9 mouse cellular contexts compared by ENCODE assay signal in the genomic region with DNA sequence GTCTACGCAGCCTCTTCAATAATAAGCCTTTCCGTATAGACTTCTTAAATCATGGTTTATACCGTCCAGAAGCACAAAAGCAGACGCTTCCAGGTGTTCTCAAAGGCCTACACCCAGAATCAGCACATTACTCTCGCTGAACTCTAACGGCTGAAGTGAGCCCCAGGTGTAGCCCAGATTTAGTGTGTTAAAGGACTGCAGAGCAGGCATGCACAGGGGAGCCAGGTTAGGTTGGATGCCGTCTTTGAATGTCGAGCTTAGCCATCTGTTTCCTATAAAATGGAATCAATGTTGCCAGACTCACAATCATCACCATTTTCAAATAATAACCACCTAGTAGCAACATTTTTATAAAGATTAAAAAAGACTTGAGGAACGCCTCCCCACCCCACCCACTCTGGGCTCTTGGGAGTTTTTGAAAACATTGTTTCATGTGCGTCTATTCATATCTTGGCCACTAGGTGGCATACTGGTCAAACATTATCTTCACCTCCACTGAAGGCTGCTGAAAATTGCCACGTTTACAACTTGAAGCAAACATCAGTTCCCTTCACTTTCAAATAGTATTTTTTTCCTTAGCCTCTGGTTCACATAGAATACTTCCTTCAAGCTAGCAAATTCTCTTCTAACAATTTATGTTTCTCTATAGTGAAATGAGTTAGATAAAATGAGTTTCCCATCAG.
DNase-seq lines count a peak whose midpoint lies in the region; ATAC-seq and TF ChIP-seq lines count a peak whose summit lies in the region.
"Had no signal": no experiment of that assay in that cellular context is flagged by ENCODE, and none has a peak within 500 bp of the region (broad histone marks: within the 10 kb centered on the region; RNA-seq: fewer than 3 reads in every experiment).

No protein-coding gene starts in this region.

- H3K9me3 ChIP-seq in forebrain, embryonic 13.5 days (replicated peaks), result no peaks in the 10 kb centered on the region
- H3K9me3 ChIP-seq in intestine, embryonic 14.5 days (ENCODE audit: control insufficient read depth, low read length), result no peaks in the 10 kb centered on the region
- H3K9me3 ChIP-seq: heart, embryonic 15.5 days; stomach, embryonic 15.5 days had no signal

- DNase-seq in 416B (ENCODE audit: low read depth), result peak; percentile 81
- peak; percentile 6 for DNase-seq in cerebellum, adult 11-12 months
- DNase-seq in intestine, embryonic 14.5 days (ENCODE audit: low spot score), result peak; percentile 56
- peak; percentile 9 for DNase-seq in lung, adult 2 months
- peak; percentile 41 for DNase-seq in retina, adult 2 months (ENCODE audit: low read depth, low spot score)

- H3K4me1 ChIP-seq in forebrain, embryonic 13.5 days, result no peaks in the 10 kb centered on the region
- H3K4me1 ChIP-seq in intestine, embryonic 14.5 days (replicated peaks; ENCODE audit: control insufficient read depth, insufficient read depth, low read length), result no peaks in the 10 kb centered on the region
- H3K4me1 ChIP-seq in lung, adult 2 months (ENCODE audit: control insufficient read depth, insufficient read depth, low read length), result no peaks in the 10 kb centered on the region
- H3K4me1 ChIP-seq: heart, embryonic 15.5 days; stomach, embryonic 15.5 days had no signal

- WGBS in forebrain, embryonic 13.5 days, result 54% methylated on average over 11 of the region's 11 CpGs
- WGBS in intestine, embryonic 14.5 days, result 56% methylated on average over 11 of the region's 11 CpGs
- WGBS in lung, adult 2 months, result 48% methylated on average over 11 of the region's 11 CpGs

- H3K27ac ChIP-seq in forebrain, embryonic 13.5 days, result no peak overlapping the region
- H3K27ac ChIP-seq in intestine, embryonic 14.5 days (ENCODE audit: low read depth), result no peak overlapping the region
- H3K27ac ChIP-seq: heart, embryonic 15.5 days; stomach, embryonic 15.5 days had no signal

- no peaks in the 10 kb centered on the region for H3K27me3 ChIP-seq in forebrain, embryonic 13.5 days
- H3K27me3 ChIP-seq in intestine, embryonic 14.5 days (replicated peaks; ENCODE audit: control insufficient read depth, insufficient read depth, low read length), result no peaks in the 10 kb centered on the region
- H3K27me3 ChIP-seq: heart, embryonic 15.5 days; stomach, embryonic 15.5 days had no signal

- no peak overlapping the region for H3K4me2 ChIP-seq in forebrain, embryonic 13.5 days
- H3K4me2 ChIP-seq in intestine, embryonic 14.5 days (ENCODE audit: low read length), result no peak overlapping the region
- H3K4me2 ChIP-seq: heart, embryonic 15.5 days; stomach, embryonic 15.5 days had no signal

- no peak overlapping the region for H3K9ac ChIP-seq in forebrain, embryonic 13.5 days
- H3K9ac ChIP-seq in intestine, embryonic 14.5 days (ENCODE audit: low read length), result no peak overlapping the region
- H3K9ac ChIP-seq: heart, embryonic 15.5 days; stomach, embryonic 15.5 days had no signal

- no peak for TF ChIP-seq POLR2A in lung, adult 2 months (IDR thresholded peaks at IDR 0.05; ENCODE audit: borderline replicate concordance, extremely low read depth, low read depth, low read length)

- peak; percentile 32; the same call in 1 of the 2 replicates for TF ChIP-seq CTCF in lung, adult 2 months (IDR thresholded peaks at IDR 0.05; ENCODE audit: insufficient read depth, low read length)

- ATAC-seq in CD4-positive, CD25-positive, alpha-beta regulatory T cell, adult 4 months, result peak; percentile 78
- peak; percentile 70 for ATAC-seq in forebrain, embryonic 13.5 days
- ATAC-seq in intestine, embryonic 14.5 days (replicated peaks; ENCODE audit: low FRiP score, low TSS enrichment, low read depth), result peak; percentile 71; the same call in 1 of the 2 replicates

- no peaks in the 10 kb centered on the region for H3K36me3 ChIP-seq in forebrain, embryonic 13.5 days (ENCODE audit: poor library complexity, severe bottlenecking)
- H3K36me3 ChIP-seq in intestine, embryonic 14.5 days (ENCODE audit: control insufficient read depth, insufficient read depth, low read length), result no peaks in the 10 kb centered on the region
- H3K36me3 ChIP-seq: heart, embryonic 15.5 days; stomach, embryonic 15.5 days had no signal

- H3K4me3 ChIP-seq in forebrain, embryonic 13.5 days, result no peak overlapping the region
- H3K4me3 ChIP-seq in intestine, embryonic 14.5 days (ENCODE audit: low read depth, low read length), result no peak overlapping the region
- H3K4me3 ChIP-seq in lung, adult 2 months (replicated peaks; ENCODE audit: extremely low read depth, low read depth, low read length), result no peak overlapping the region
- H3K4me3 ChIP-seq: heart, embryonic 15.5 days; stomach, embryonic 15.5 days had no signal

Comparison
In these comparisons a context has a peak if more than half of its experiments do, and no peak if none do; other contexts are left out.
1. DNase-seq: peak in every context shown above with its lines; median percentile 81 in 416B; 56 in intestine, embryonic 14.5 days; 41 in retina, adult 2 months; 9 in lung, adult 2 months; 6 in cerebellum, adult 11-12 months.